16 mouse cellular contexts compared by ENCODE assay signal in the genomic region with DNA sequence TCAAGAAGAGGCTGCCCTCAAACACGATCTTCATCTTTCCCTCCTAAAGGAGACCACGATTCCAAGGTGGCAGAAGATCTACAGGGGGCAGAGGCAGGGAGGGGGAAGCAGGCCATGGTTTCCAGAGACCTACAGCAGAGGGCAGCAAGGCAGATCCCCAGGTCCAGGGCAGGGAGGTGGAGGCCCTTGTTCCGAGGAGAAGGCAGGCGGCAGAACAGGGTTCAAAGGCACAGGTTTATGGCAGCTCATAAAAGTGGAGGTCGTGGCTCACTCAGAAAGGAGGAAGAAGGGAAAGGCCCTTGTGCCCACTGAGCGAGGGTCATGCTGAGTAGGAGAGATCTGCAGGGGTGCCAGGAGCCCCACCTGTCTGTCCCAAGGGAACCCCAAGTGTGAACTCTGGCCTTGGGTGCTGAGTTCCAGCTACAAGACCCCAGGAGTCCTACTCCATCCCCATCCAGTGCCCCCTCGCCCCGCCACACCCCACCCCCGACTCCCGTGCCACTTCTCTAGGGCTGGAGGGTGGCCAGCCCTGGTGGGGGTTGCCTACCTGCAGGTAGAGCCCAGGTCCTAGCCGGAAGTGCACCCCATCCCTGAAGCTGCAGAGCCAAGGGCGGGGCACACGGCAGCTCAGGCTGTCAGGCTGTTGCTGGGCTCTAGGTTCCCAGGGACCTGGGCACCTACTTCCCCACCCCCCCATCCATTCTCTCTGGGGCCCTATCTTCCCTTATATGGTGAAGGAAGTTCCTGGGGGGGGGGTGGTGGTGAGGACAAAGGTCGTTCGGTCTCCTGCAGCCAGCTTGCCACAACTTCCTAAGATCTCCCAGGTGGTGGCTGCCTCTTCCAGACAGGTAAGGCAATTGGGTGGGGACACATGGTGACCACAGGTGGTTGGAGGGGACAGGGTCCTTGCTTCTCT. TPM values are rescaled to one million over a fixed set of nuclear protein-coding genes. Genes with fewer than 3 reads are reported as not detected.
DNase-seq lines count a peak whose midpoint lies in the region; ATAC-seq and TF ChIP-seq lines count a peak whose summit lies in the region.
"Had no signal": no experiment of that assay in that cellular context is flagged by ENCODE, and none has a peak within 500 bp of the region (broad histone marks: within the 10 kb centered on the region; RNA-seq: fewer than 3 reads in every experiment).

A gene (plus strand): TSS at position 788 of the 916 bp plus-strand sequence.

- H3K27ac ChIP-seq in intestine, embryonic 16.5 days (ENCODE audit: low read length), result peak within 1 kb of the TSS; percentile 97
- H3K27ac ChIP-seq in stomach, embryonic 14.5 days (ENCODE audit: low read length), result peak within 1 kb of the TSS; percentile 33; the same call in 1 of the 2 replicates
- no peak within 1 kb of the TSS for H3K27ac ChIP-seq in cerebellum, adult 2 months (ENCODE audit: insufficient read depth, low read length)
- H3K27ac ChIP-seq: embryonic facial prominence, embryonic 10.5 days; heart, embryonic 15.5 days; hindbrain, embryonic 13.5 days; liver, embryonic 14.5 days had no signal

- TF ChIP-seq CTCF in G1E (IDR thresholded peaks at IDR 0.05; ENCODE audit: low read depth, low read length), result no peak
- no peak for TF ChIP-seq CTCF in cerebellum, adult 2 months (IDR thresholded peaks at IDR 0.05; ENCODE audit: borderline replicate concordance, insufficient read depth, low read depth, low read length)

- no peaks in the 10 kb centered on the region for H3K36me3 ChIP-seq in G1E (replicated peaks)
- no peaks in the 10 kb centered on the region for H3K36me3 ChIP-seq in intestine, embryonic 16.5 days (ENCODE audit: control insufficient read depth, insufficient read depth, low read length)
- no peaks in the 10 kb centered on the region for H3K36me3 ChIP-seq in stomach, embryonic 14.5 days (ENCODE audit: control insufficient read depth, insufficient read depth, low read length)
- H3K36me3 ChIP-seq: embryonic facial prominence, embryonic 10.5 days; heart, embryonic 15.5 days; hindbrain, embryonic 13.5 days had no signal

- ATAC-seq in G1E (ENCODE audit: extremely low read depth, insufficient number of reproducible peaks, low FRiP score, poor library complexity, severe bottlenecking), result no peak
- ATAC-seq in intestine, embryonic 16.5 days, result peak; percentile 91
- ATAC-seq in stomach, embryonic 14.5 days (ENCODE audit: insufficient number of reproducible peaks, insufficient read depth, low FRiP score, low read depth), result peak; percentile 66
- ATAC-seq: Patski had no signal

- H3K4me1 ChIP-seq in G1E (ENCODE audit: insufficient read depth, low read depth, low read length), result peaks cover 35% of the 10 kb centered on the region
- H3K4me1 ChIP-seq in intestine, embryonic 16.5 days (ENCODE audit: control insufficient read depth, insufficient read depth, low read length), result peaks cover 13% of the 10 kb centered on the region; the same call in 1 of the 2 replicates
- no peaks in the 10 kb centered on the region for H3K4me1 ChIP-seq in stomach, embryonic 14.5 days (ENCODE audit: control insufficient read depth, insufficient read depth, low read length)
- no peaks in the 10 kb centered on the region for H3K4me1 ChIP-seq in cerebellum, adult 2 months (ENCODE audit: control insufficient read depth, insufficient read depth, low read length)
- H3K4me1 ChIP-seq: heart, embryonic 15.5 days; hindbrain, embryonic 13.5 days had no signal

- H3K4me3 ChIP-seq in G1E (ENCODE audit: low read depth, low read length), result peak within 1 kb of the TSS; percentile 3; the same call in 1 of the 2 replicates
- peak within 1 kb of the TSS; percentile 47 for H3K4me3 ChIP-seq in intestine, embryonic 16.5 days (ENCODE audit: low read length)
- no peak within 1 kb of the TSS for H3K4me3 ChIP-seq in stomach, embryonic 14.5 days (ENCODE audit: low read depth, low read length)
- H3K4me3 ChIP-seq in cerebellum, adult 2 months (replicated peaks; ENCODE audit: insufficient read depth, low read depth, low read length), result no peak within 1 kb of the TSS
- H3K4me3 ChIP-seq: embryonic facial prominence, embryonic 10.5 days; heart, embryonic 15.5 days; hindbrain, embryonic 13.5 days had no signal

- peak within 1 kb of the TSS; percentile 51 for H3K4me2 ChIP-seq in intestine, embryonic 16.5 days (ENCODE audit: low read depth, low read length)
- no peak within 1 kb of the TSS for H3K4me2 ChIP-seq in stomach, embryonic 14.5 days (replicated peaks; ENCODE audit: low read depth, low read length)
- H3K4me2 ChIP-seq: heart, embryonic 15.5 days; hindbrain, embryonic 13.5 days had no signal

- DNase-seq in G1E (ENCODE audit: low spot score), result no peak
- DNase-seq in kidney, postnatal 14 days, result peak; percentile 60
- no peak for DNase-seq in frontal cortex, adult 2 months (ENCODE audit: extremely low spot score in 1 of 2, low spot score in 1 of 2)
- no peak for DNase-seq in neural tube, embryonic 10.5 days (ENCODE audit: extremely low spot score, low spot score)
- DNase-seq in cerebellum, adult 2 months, result no peak
- DNase-seq: cerebellum, adult 9-10 months; gastrocnemius, postnatal 36 days; midbrain, embryonic 14.5 days; right cerebral cortex, postnatal 4 days had no signal

- H3K27me3 ChIP-seq in G1E (ENCODE audit: insufficient read depth, low read length), result peaks cover 25% of the 10 kb centered on the region
- H3K27me3 ChIP-seq in intestine, embryonic 16.5 days (replicated peaks; ENCODE audit: control insufficient read depth, insufficient read depth, low read length), result no peaks in the 10 kb centered on the region
- H3K27me3 ChIP-seq in stomach, embryonic 14.5 days (ENCODE audit: control insufficient read depth, insufficient read depth, low read length), result no peaks in the 10 kb centered on the region
- no peaks in the 10 kb centered on the region for H3K27me3 ChIP-seq in cerebellum, adult 2 months (ENCODE audit: control insufficient read depth, insufficient read depth, low read length)
- H3K27me3 ChIP-seq: heart, embryonic 15.5 days; hindbrain, embryonic 13.5 days; Patski had no signal

- 33% methylated on average over 15 of the region's 15 CpGs for WGBS in intestine, embryonic 16.5 days
- WGBS in stomach, embryonic 14.5 days, result 48% methylated on average over 15 of the region's 15 CpGs
- WGBS in cerebellum, adult 2 months, result 59% methylated on average over 12 of the region's 15 CpGs

- peak within 1 kb of the TSS; percentile 66 for H3K9ac ChIP-seq in intestine, embryonic 16.5 days (ENCODE audit: low read depth, low read length)
- no peak within 1 kb of the TSS for H3K9ac ChIP-seq in stomach, embryonic 14.5 days (replicated peaks; ENCODE audit: low read depth, low read length)
- H3K9ac ChIP-seq: heart, embryonic 15.5 days; hindbrain, embryonic 13.5 days; liver, embryonic 14.5 days had no signal

- no peak for TF ChIP-seq POLR2A in cerebellum, adult 2 months (IDR thresholded peaks at IDR 0.05; ENCODE audit: borderline replicate concordance, insufficient read depth, low read length)

- H3K9me3 ChIP-seq in G1E (replicated peaks), result no peaks in the 10 kb centered on the region
- no peaks in the 10 kb centered on the region for H3K9me3 ChIP-seq in intestine, embryonic 16.5 days (ENCODE audit: control insufficient read depth, low read length)
- no peaks in the 10 kb centered on the region for H3K9me3 ChIP-seq in stomach, embryonic 14.5 days (ENCODE audit: control insufficient read depth, low read depth, low read length)
- H3K9me3 ChIP-seq: embryonic facial prominence, embryonic 10.5 days; heart, embryonic 15.5 days; hindbrain, embryonic 13.5 days had no signal

RNA-seq across cellular contexts. Expression of the gene that starts here (rescaled TPM):
- 0.29 and 0.68 TPM in 2 replicates for total RNA-seq in G1E (2014; fragmentation: Nextera tagmentation)
- 0.29 and 1.1 TPM in 2 replicates for total RNA-seq in G1E (2017)
- 0.11 and 0.35 TPM in 2 replicates for polyA plus RNA-seq in G1E (2012)
- polyA plus RNA-seq in intestine, embryonic 16.5 days (2015; fragmentation: Nextera tagmentation; extraction: Ambion mirVana), result 207 and 244 TPM in 2 replicates
- polyA plus RNA-seq in stomach, embryonic 14.5 days (2014; fragmentation: Nextera tagmentation; extraction: Ambion mirVana), result 5.9 and 7.7 TPM in 2 replicates
- polyA plus RNA-seq in frontal cortex, adult 2 months (2012; rRNA removed), result 0.42 and 0.82 TPM in 2 replicates
- polyA plus RNA-seq in cerebellum, adult 2 months (2012; rRNA removed), result 0.39 and 0.59 TPM in 2 replicates
- total RNA-seq: gastrocnemius, postnatal 36 days had no signal

Comparison
In these comparisons a context has a peak if more than half of its experiments do, and no peak if none do; other contexts are left out.
1. RNA of the gene that starts here (polyA plus RNA-seq): 207 to 244 TPM in intestine, embryonic 16.5 days; 5.9 to 7.7 TPM in stomach, embryonic 14.5 days, 0.42 to 0.82 TPM in frontal cortex, adult 2 months, 0.39 to 0.59 TPM in cerebellum, adult 2 months and 0.11 to 0.35 TPM in G1E; every median in the first group is over 10 times any median in the second.
2. H3K4me3 ChIP-seq: peak in G1E (single experiment) and intestine, embryonic 16.5 days (single experiment); none in stomach, embryonic 14.5 days (single experiment) and cerebellum, adult 2 months (single experiment).